Comparison of ENCODE assay signal across 8 mouse cellular contexts in the genomic region with DNA sequence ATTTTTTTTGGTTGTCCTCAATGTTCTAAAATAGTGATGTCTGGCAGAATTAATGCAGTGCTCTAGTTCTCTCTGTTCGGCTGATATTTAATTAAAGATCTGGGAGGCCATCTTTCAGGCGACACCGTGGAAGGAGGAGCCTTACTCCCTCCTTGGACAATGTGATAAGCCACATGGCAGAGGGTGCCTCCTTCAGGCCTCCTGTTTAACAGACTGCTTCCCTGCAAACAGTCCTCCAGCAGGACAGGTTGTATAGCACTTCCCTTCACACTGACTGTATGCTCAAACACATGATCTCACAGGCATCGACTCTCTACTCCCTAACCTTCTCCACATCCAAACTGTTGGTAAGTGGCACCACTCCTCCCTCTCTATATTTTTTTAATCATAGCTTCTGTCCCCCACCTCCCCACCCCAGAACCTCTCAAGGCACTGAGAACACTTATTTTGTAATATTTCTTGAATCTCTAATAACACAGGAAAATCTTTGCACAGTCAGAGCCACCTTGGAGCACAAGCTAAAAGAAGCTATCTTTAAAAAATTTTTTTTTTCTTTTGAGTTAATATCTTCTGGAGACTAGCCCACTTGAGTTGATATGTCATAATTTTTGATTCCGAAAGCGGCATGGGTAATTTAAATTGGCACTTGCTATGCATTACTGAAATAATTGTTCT. TPM values are rescaled to one million over a fixed set of nuclear protein-coding genes. Genes with fewer than 3 reads are reported as not detected.
DNase-seq lines count a peak whose midpoint lies in the region; ATAC-seq lines count a peak whose summit lies in the region.

No protein-coding gene starts in this region.

- H3K9me3 ChIP-seq in kidney, embryonic 15.5 days (replicated peaks), result no peaks in the 10 kb centered on the region
- H3K9me3 ChIP-seq in stomach, embryonic 16.5 days (replicated peaks; ENCODE audit: control insufficient read depth, low read length), result no peaks in the 10 kb centered on the region

- H3K36me3 ChIP-seq in kidney, embryonic 15.5 days, result peaks cover 9% of the 10 kb centered on the region; the same call in 1 of the 2 replicates
- H3K36me3 ChIP-seq in stomach, embryonic 16.5 days (ENCODE audit: control insufficient read depth, insufficient read depth, low read length), result peaks cover 2% of the 10 kb centered on the region; the same call in 1 of the 2 replicates

- H3K4me1 ChIP-seq in kidney, embryonic 15.5 days, result peaks cover 61% of the 10 kb centered on the region
- peaks cover 35% of the 10 kb centered on the region for H3K4me1 ChIP-seq in stomach, embryonic 16.5 days (ENCODE audit: control insufficient read depth, insufficient read depth, low read length)

- 0 out of 2 replicates have a peak overlapping the region, but pooled peaks have one; percentile 7 for H3K9ac ChIP-seq in kidney, embryonic 15.5 days
- no peak overlapping the region for H3K9ac ChIP-seq in stomach, embryonic 16.5 days (ENCODE audit: low read length)

- DNase-seq in thymus, postnatal 0 days (ENCODE audit: low spot score), result peak; percentile 45
- no peak for DNase-seq in thymus, postnatal 10 days (ENCODE audit: low spot score in 2 of 2)
- DNase-seq in cerebellum, adult 9-11 months, result peak; percentile 78
- peak; percentile 65 for DNase-seq in lung, postnatal 36 days

- ATAC-seq in granulocyte monocyte progenitor cell, adult 5-6 weeks (replicated peaks; ENCODE audit: poor library complexity, severe bottlenecking), result peak; percentile 12
- peak; percentile 30; the same call in 1 of the 2 replicates for ATAC-seq in kidney, embryonic 15.5 days (replicated peaks; ENCODE audit: low FRiP score)
- no peak for ATAC-seq in stomach, embryonic 16.5 days (ENCODE audit: insufficient read depth, low FRiP score)
- ATAC-seq in activated CD4-positive, CD25-positive, alpha-beta regulatory T cell, adult 4 months, result no peak

- peak overlapping the region; percentile 99; the same call in 1 of the 2 replicates for H3K27ac ChIP-seq in kidney, embryonic 15.5 days
- no peak overlapping the region for H3K27ac ChIP-seq in stomach, embryonic 16.5 days (ENCODE audit: low read length)

- H3K4me2 ChIP-seq in kidney, embryonic 15.5 days, result peak overlapping the region; percentile 58
- peak overlapping the region; percentile 59 for H3K4me2 ChIP-seq in stomach, embryonic 16.5 days (ENCODE audit: low read depth, low read length)

- WGBS in kidney, embryonic 15.5 days, result 19% methylated on average over 6 of the region's 6 CpGs
- WGBS in stomach, embryonic 16.5 days, result 25% methylated on average over 6 of the region's 6 CpGs

- no peaks in the 10 kb centered on the region for H3K27me3 ChIP-seq in kidney, embryonic 15.5 days
- H3K27me3 ChIP-seq in stomach, embryonic 16.5 days (ENCODE audit: control insufficient read depth, insufficient read depth, low read length), result no peaks in the 10 kb centered on the region

- peak overlapping the region; percentile 94 for H3K4me3 ChIP-seq in kidney, embryonic 15.5 days (replicated peaks)
- peak overlapping the region; percentile 83 for H3K4me3 ChIP-seq in stomach, embryonic 16.5 days (replicated peaks; ENCODE audit: low read length)

RNA-seq across cellular contexts. Expression of a gene that starts 3.4 kb away (rescaled TPM):
- polyA plus RNA-seq in thymus, postnatal 0 days (2015; fragmentation: Nextera tagmentation; extraction: Ambion mirVana), result 62.4 and 78.6 TPM in 2 replicates
- total RNA-seq in granulocyte monocyte progenitor cell, adult 5-6 weeks (2014; fragmentation: Nextera tagmentation), result 20.2 and 21.0 TPM in 2 replicates
- 10.3 and 11.7 TPM in 2 replicates for total RNA-seq in granulocyte monocyte progenitor cell, adult 5-6 weeks (2017)
- 55.0 and 58.3 TPM in 2 replicates for polyA plus RNA-seq in kidney, embryonic 15.5 days (2015; fragmentation: Nextera tagmentation; extraction: Ambion mirVana)
- polyA plus RNA-seq in stomach, embryonic 16.5 days (2015; fragmentation: Nextera tagmentation; extraction: Ambion mirVana), result 34.6 and 34.8 TPM in 2 replicates
- polyA plus RNA-seq in activated CD4-positive, CD25-positive, alpha-beta regulatory T cell, adult 4 months (2017; shearing (Covaris generic)), result 10 to 100 TPM; 31.6 to 41.4 TPM

Comparison
In these comparisons a context has a peak if more than half of its experiments do, and no peak if none do; other contexts are left out.
1. DNase-seq: peak in thymus, postnatal 0 days (single experiment), cerebellum, adult 9-11 months (single experiment) and lung, postnatal 36 days (single experiment); none in thymus, postnatal 10 days (0 of 2).
2. ATAC-seq: peak in granulocyte monocyte progenitor cell, adult 5-6 weeks (single experiment) and kidney, embryonic 15.5 days (single experiment); none in stomach, embryonic 16.5 days (single experiment) and activated CD4-positive, CD25-positive, alpha-beta regulatory T cell, adult 4 months (single experiment).